Mouse (Mus musculus): ENCODE results near the gene Por.

Gene Por

GRCm38 (mm10) chr5:135669741-135670275 lies at the start of gene Por:
TSS of gene Por (plus strand) at chr5:135670033.
- peak; percentile 34 to 60 for DNase-seq

- no peak for DNase-seq
These were observed 49.3 kb upstream of the Por start for GRCm38 (mm10) chr5:135620526-135620925.

GRCm38 (mm10) chr5:135621725-135622124 lies 48.1 kb upstream of the Por start:
- DNase-seq = no peak

- no peak for DNase-seq
These were observed 46.7 kb upstream of the Por start for GRCm38 (mm10) chr5:135623006-135623563.

GRCm38 (mm10) chr5:135628916-135629315 lies 40.9 kb upstream of the Por start:
- DNase-seq = no peak

- no peak for DNase-seq
These were observed 40.4 kb upstream of the Por start for GRCm38 (mm10) chr5:135629401-135629800.

GRCm38 (mm10) chr5:135630598-135630997 lies 39.2 kb upstream of the Por start:
- DNase-seq = peak; percentile 58 to 87

- DNase-seq = peak; percentile 98 to 99
These were observed 37.6 kb upstream of the Por start, which contains the start of gene Rhbdd2 for GRCm38 (mm10) chr5:135632117-135632796. TSS of gene Rhbdd2 (plus strand) at chr5:135632618.

GRCm38 (mm10) chr5:135632797-135633144 lies 37.1 kb upstream of the Por start:
- no peak for DNase-seq

- DNase-seq = peak; percentile 29 to 55
These were observed 29.9 kb upstream of the Por start for GRCm38 (mm10) chr5:135639760-135640458.

GRCm38 (mm10) chr5:135640459-135640789 lies 29.4 kb upstream of the Por start:
- no peak for DNase-seq

GRCm38 (mm10) chr5:135641028-135641427 lies 28.8 kb upstream of the Por start:
- DNase-seq = no peak

GRCm38 (mm10) chr5:135642686-135643551 lies 26.9 kb upstream of the Por start:
- DNase-seq = peak; percentile 86 to 95

GRCm38 (mm10) chr5:135643552-135643842 lies 26.3 kb upstream of the Por start:
- no peak for DNase-seq

GRCm38 (mm10) chr5:135643869-135644268 lies 26.0 kb upstream of the Por start:
- DNase-seq = peak in 1 of 2 experiments; percentile 57

- DNase-seq = no peak
These were observed 24.5 kb upstream of the Por start for GRCm38 (mm10) chr5:135645330-135645729.

GRCm38 (mm10) chr5:135646038-135646437 lies 23.8 kb upstream of the Por start:
- DNase-seq = no peak

GRCm38 (mm10) chr5:135648461-135649308 lies 21.1 kb upstream of the Por start:
- DNase-seq = no peak

GRCm38 (mm10) chr5:135649309-135649633 lies 20.6 kb upstream of the Por start:
- DNase-seq = no peak

- no peak for DNase-seq
These were observed 18.3 kb upstream of the Por start for GRCm38 (mm10) chr5:135651536-135651935.

- DNase-seq = no peak
These were observed 16.6 kb upstream of the Por start for GRCm38 (mm10) chr5:135653209-135653608.

GRCm38 (mm10) chr5:135656046-135656445 lies 13.8 kb upstream of the Por start:
- no peak for DNase-seq

Data from kidney, postnatal 25 days (tissue).